Mouse (Mus musculus) G1E (cell line): ENCODE measurements at regions not wholly inside any gene's neighbourhood (a gene's known extent, or its start where the extent isn't known, plus 50 kb on each side); places are given as distances from the start of the nearest gene placed in this dataset.

Experiments
- CTCF ChIP-seq: IDR thresholded peaks from 2 replicates; pipeline ENCODE4 v1.5.1; 2012; ENCODE audit warnings: low read depth, low read length, inconsistent platforms, mixed read lengths
- GATA1 ChIP-seq: IDR thresholded peaks from 2 replicates; pipeline ENCODE4 v1.6.1; 2012; ENCODE audit warnings: borderline replicate concordance, low read length, inconsistent platforms, mixed read lengths
- GATA2 ChIP-seq: IDR thresholded peaks from 2 replicates; pipeline ENCODE4 v1.6.1; 2012; ENCODE audit warnings: low read depth, low read length, inconsistent platforms, borderline replicate concordance
- POLR2AphosphoS5 ChIP-seq: IDR thresholded peaks from 2 replicates; pipeline ENCODE4 v1.6.1; 2012; ENCODE audit warnings: low read depth, low read length, inconsistent platforms; ENCODE audit not compliant: insufficient replicate concordance
- TAL1 ChIP-seq: conservative IDR thresholded peaks from 2 replicates; pipeline ENCODE4 v1.6.1; 2012; ENCODE audit warnings: low read depth, low read length, inconsistent platforms, mixed read lengths

DNA sequence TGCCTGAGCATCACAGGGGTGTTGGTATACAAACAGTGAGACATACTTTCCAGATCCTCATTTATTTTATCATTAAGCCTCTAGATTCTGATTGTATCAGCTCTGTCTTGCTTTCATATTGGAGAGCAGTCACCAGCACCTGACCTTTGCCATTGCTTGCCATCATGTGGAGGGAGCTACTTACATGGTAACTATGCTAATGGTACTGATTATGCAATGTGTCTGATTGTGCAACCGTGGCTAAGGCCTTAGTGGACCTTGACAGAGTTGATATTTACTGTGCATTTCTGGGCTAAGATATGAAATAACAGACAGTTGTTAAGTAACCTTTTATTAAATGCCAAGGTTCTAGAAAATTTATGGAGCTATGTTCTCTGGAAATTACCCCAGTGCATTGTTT is 180.7 kb downstream of the 1700064H15Rik start:
- TF ChIP-seq CTCF (no peak), TAL1 (no peak), GATA1 (no peak), POLR2AphosphoS5 (no peak), GATA2 (no peak)
